In the genomic region with DNA sequence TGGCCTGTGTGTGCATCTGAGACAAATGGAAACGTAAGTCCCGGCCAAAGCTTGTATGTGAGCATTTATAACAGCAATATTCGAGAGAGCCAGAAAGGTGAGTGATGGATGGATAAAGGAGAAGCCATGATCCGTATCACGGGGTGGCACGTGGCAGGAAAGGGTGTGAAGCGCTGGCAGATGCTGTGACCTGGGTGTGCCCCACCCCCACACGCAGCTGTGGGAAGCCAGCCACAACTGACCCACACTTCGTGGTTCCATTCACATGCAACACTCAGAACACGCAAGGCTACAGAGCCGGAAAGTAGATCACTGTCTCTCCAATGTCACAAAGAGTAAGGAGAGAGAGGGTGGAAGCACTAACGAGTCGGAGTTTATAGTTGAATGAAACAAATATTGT, we compare ENCODE assay signal across 24 mouse cellular contexts.
"Had no signal": no experiment of that assay in that cellular context is flagged by ENCODE, and none has a peak within 500 bp of the region (broad histone marks: within the 10 kb centered on the region; RNA-seq: fewer than 3 reads in every experiment).

No protein-coding gene starts in this region.

- H3K27ac ChIP-seq: gastrocnemius, adult 2 months; heart, embryonic 10.5 days; hindbrain, embryonic 13.5 days; hindbrain, embryonic 15.5 days; intestine, embryonic 15.5 days; layer of hippocampus, adult 2 months; left cerebral cortex, adult 2 months; limb, embryonic 10.5 days; limb, embryonic 12.5 days had no signal

- H3K4me3 ChIP-seq: gastrocnemius, adult 2 months; heart, embryonic 10.5 days; heart, embryonic 12.5 days; hindbrain, embryonic 13.5 days; hindbrain, embryonic 15.5 days; intestine, embryonic 15.5 days; layer of hippocampus, adult 2 months; left cerebral cortex, adult 2 months; limb, embryonic 10.5 days; limb, embryonic 12.5 days had no signal

- H3K27me3 ChIP-seq: heart, embryonic 12.5 days; hindbrain, embryonic 13.5 days; hindbrain, embryonic 15.5 days; intestine, embryonic 15.5 days; limb, embryonic 12.5 days had no signal

- H3K9me3 ChIP-seq: heart, embryonic 10.5 days; heart, embryonic 12.5 days; hindbrain, embryonic 13.5 days; hindbrain, embryonic 15.5 days; intestine, embryonic 15.5 days; limb, embryonic 10.5 days; limb, embryonic 12.5 days had no signal

- ATAC-seq: forebrain, postnatal 0 days; inflammation-experienced regulatory T-cells, adult 6 months; intestine, embryonic 15.5 days; intestine, postnatal 0 days had no signal

- H3K4me2 ChIP-seq: heart, embryonic 12.5 days; hindbrain, embryonic 13.5 days; hindbrain, embryonic 15.5 days; intestine, embryonic 15.5 days; limb, embryonic 12.5 days had no signal

- H3K9ac ChIP-seq: forebrain, postnatal 0 days; heart, embryonic 12.5 days; hindbrain, embryonic 13.5 days; hindbrain, embryonic 15.5 days; intestine, embryonic 15.5 days; limb, embryonic 12.5 days had no signal

- H3K36me3 ChIP-seq: heart, embryonic 10.5 days; heart, embryonic 12.5 days; hindbrain, embryonic 13.5 days; hindbrain, embryonic 15.5 days; intestine, embryonic 15.5 days; limb, embryonic 10.5 days; limb, embryonic 12.5 days had no signal

- H3K4me1 ChIP-seq: heart, embryonic 10.5 days; heart, embryonic 12.5 days; hindbrain, embryonic 13.5 days; hindbrain, embryonic 15.5 days; intestine, embryonic 15.5 days; limb, embryonic 10.5 days; limb, embryonic 12.5 days had no signal

- DNase-seq: forebrain, postnatal 0 days; gastrocnemius, adult 2 months; gastrocnemius, postnatal 10 days; gastrocnemius, postnatal 25 days; heart, adult 18-20 months; heart, postnatal 14 days; heart, postnatal 36 days; kidney, adult 18-20 months; kidney, adult 8-10 months; kidney, postnatal 10 days; kidney, postnatal 25 days; kidney, postnatal 4 days; liver had no signal
